In the genomic region with DNA sequence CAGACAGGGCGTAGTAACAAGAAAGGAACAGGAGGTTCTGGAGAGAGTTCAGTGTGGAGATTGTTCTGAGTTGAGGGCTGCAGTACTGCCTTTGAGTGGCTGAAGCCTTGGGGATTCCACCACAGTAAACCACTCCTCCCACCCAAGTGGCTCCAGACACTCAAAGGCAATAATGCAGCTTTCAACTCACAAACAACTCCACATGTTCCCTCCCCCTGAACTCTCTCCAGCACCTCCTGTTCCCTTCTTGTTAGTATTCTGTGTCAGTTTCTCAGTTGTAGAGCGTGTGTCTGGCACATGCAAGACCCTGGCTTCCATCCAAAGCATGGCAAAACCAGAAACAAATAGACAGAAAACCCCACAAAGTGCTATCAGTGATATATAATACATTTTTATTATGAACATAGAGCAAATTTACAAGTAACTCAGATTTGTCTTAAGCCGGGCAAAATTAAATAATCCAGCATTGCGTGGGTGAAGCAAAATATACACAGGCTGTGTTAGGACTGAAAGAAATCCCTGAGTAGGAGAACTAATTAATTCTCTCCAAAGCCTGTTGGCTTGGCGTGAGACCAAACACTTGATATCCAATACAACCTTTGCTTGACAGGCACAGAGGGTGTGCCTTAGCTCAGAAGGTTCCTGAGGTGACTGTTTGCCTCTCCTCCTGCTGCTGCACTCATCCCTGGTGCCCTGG, we compare ENCODE assay signal across 12 mouse cellular contexts. TPM values are rescaled to one million over a fixed set of nuclear protein-coding genes. Genes with fewer than 3 reads are reported as not detected.
DNase-seq lines count a peak whose midpoint lies in the region; ATAC-seq and TF ChIP-seq lines count a peak whose summit lies in the region.
"Not testable (repeated sequence)": the region's sequence is repeated elsewhere in the genome, so short reads cannot be mapped to it uniquely, and the experiment has no call there.
"Had no signal": no experiment of that assay in that cellular context is flagged by ENCODE, and none has a peak within 500 bp of the region (broad histone marks: within the 10 kb centered on the region; RNA-seq: fewer than 3 reads in every experiment).

No protein-coding gene starts in this region.

- not testable (repeated sequence) for H3K36me3 ChIP-seq in forebrain, postnatal 0 days (ENCODE audit: insufficient read depth); hindbrain, postnatal 0 days (ENCODE audit: insufficient read depth, low read length); midbrain, embryonic 14.5 days (ENCODE audit: control insufficient read depth, insufficient read depth, low read length)

- ATAC-seq in forebrain, postnatal 0 days: peak; percentile 94
- peak; percentile 73 for ATAC-seq in hindbrain, postnatal 0 days
- peak; percentile 46; the same call in 1 of the 2 replicates for ATAC-seq in midbrain, embryonic 14.5 days (ENCODE audit: low FRiP score, low TSS enrichment)

- intact Hi-C loops in left cerebral cortex, postnatal 14 days (cut with DNase I): not testable (repeated sequence)

- H3K27ac ChIP-seq in forebrain, postnatal 0 days (ENCODE audit: low read depth, low read length); hindbrain, postnatal 0 days; layer of hippocampus, adult 2 months; midbrain, embryonic 14.5 days (replicated peaks; ENCODE audit: low read depth, low read length): not testable (repeated sequence)

- not testable (repeated sequence) for H3K27me3 ChIP-seq in forebrain, postnatal 0 days (ENCODE audit: insufficient read depth, low read length); hindbrain, postnatal 0 days (ENCODE audit: insufficient read depth, low read length); midbrain, embryonic 14.5 days (ENCODE audit: control insufficient read depth, insufficient read depth, low read length)

- not testable (repeated sequence) for H3K9me3 ChIP-seq in forebrain, postnatal 0 days (ENCODE audit: low read length); hindbrain, postnatal 0 days (ENCODE audit: low read length); midbrain, embryonic 14.5 days (ENCODE audit: control insufficient read depth, low read length)

- not testable (repeated sequence) for H3K4me3 ChIP-seq in forebrain, postnatal 0 days (ENCODE audit: low read depth, low read length); hindbrain, postnatal 0 days (ENCODE audit: low read length); layer of hippocampus, adult 2 months; midbrain, embryonic 14.5 days (replicated peaks; ENCODE audit: low read depth, low read length)

- not testable (repeated sequence) for H3K4me2 ChIP-seq in forebrain, postnatal 0 days (ENCODE audit: low read depth); hindbrain, postnatal 0 days (ENCODE audit: low read depth, low read length); midbrain, embryonic 14.5 days (ENCODE audit: low read length)

- H3K4me1 ChIP-seq in forebrain, postnatal 0 days (ENCODE audit: insufficient read depth); hindbrain, postnatal 0 days (ENCODE audit: insufficient read depth, low read length); midbrain, embryonic 14.5 days (ENCODE audit: control insufficient read depth, insufficient read depth, low read length): not testable (repeated sequence)

- not testable (repeated sequence) for TF ChIP-seq CTCF in forebrain, postnatal 0 days (IDR thresholded peaks at IDR 0.05; ENCODE audit: low read depth); hindbrain, postnatal 0 days (IDR thresholded peaks at IDR 0.05; ENCODE audit: low read depth); layer of hippocampus, adult 2 months (conservative IDR thresholded peaks at IDR 0.05)

- H3K9ac ChIP-seq in forebrain, postnatal 0 days; hindbrain, postnatal 0 days (replicated peaks; ENCODE audit: low read length); midbrain, embryonic 14.5 days (replicated peaks; ENCODE audit: low read length): not testable (repeated sequence)

- 8% methylated on average over 4 of the region's 5 CpGs for WGBS in forebrain, postnatal 0 days
- 34% methylated on average over 4 of the region's 5 CpGs for WGBS in hindbrain, postnatal 0 days
- 57% methylated on average over 4 of the region's 5 CpGs for WGBS in midbrain, embryonic 14.5 days

- peak; percentile 55 for DNase-seq in adrenal gland, postnatal 14 days
- peak; percentile 58 to 67 for DNase-seq in cerebellum, postnatal 14 days
- DNase-seq in forebrain, postnatal 0 days: peak; percentile 71
- peak; percentile 66 for DNase-seq in hindbrain, postnatal 0 days (ENCODE audit: low spot score)
- DNase-seq in layer of hippocampus, adult 2 months (ENCODE audit: low spot score in 2 of 2): peak; percentile 53 to 77
- peak; percentile 24 to 77 for DNase-seq in left cerebral cortex, postnatal 14 days (ENCODE audit: low spot score in 2 of 2)
- DNase-seq in midbrain, embryonic 14.5 days: peak; percentile 59
- DNase-seq in right cerebral cortex, postnatal 25 days: peak; percentile 18

RNA-seq across cellular contexts. Expression of a gene that starts 15.9 kb away (rescaled TPM):
- 16.1 and 21.2 TPM in 2 replicates for total RNA-seq in adrenal gland, postnatal 14 days (2021)
- 0.24 and 0.31 TPM in 2 replicates for total RNA-seq in forebrain, postnatal 0 days (2014; rRNA removed)
- polyA plus RNA-seq in forebrain, postnatal 0 days (2015; fragmentation: Nextera tagmentation; extraction: Ambion mirVana): 0.75 and 1.4 TPM in 2 replicates
- total RNA-seq in hindbrain, postnatal 0 days (2014; rRNA removed): 0.32 and 1.2 TPM in 2 replicates
- polyA plus RNA-seq in hindbrain, postnatal 0 days (2015; fragmentation: Nextera tagmentation; extraction: Ambion mirVana): 0.93 and 1.2 TPM in 2 replicates
- total RNA-seq in layer of hippocampus, adult 2 months (2021): 1 to 10 TPM; 3.2 to 4.2 TPM
- 1 to 10 TPM; 2.9 to 3.0 TPM for total RNA-seq in left cerebral cortex, postnatal 14 days (2021)
- 0.24 and 0.63 TPM in 2 replicates for polyA plus RNA-seq in midbrain, embryonic 14.5 days (2014; fragmentation: Nextera tagmentation; extraction: Ambion mirVana)

RNA-seq across cellular contexts. Expression of a gene that starts 48.8 kb away (rescaled TPM):
- 0.53 TPM in 1 of 2 replicates, not detected in the other for total RNA-seq in adrenal gland, postnatal 14 days (2021)
- not detected in 2 replicates for total RNA-seq in forebrain, postnatal 0 days (2014; rRNA removed)
- polyA plus RNA-seq in forebrain, postnatal 0 days (2015; fragmentation: Nextera tagmentation; extraction: Ambion mirVana): 0.35 TPM in 1 of 2 replicates, not detected in the other
- not detected in 2 replicates for total RNA-seq in hindbrain, postnatal 0 days (2014; rRNA removed)
- 0.66 and 0.82 TPM in 2 replicates for polyA plus RNA-seq in hindbrain, postnatal 0 days (2015; fragmentation: Nextera tagmentation; extraction: Ambion mirVana)
- total RNA-seq in layer of hippocampus, adult 2 months (2021): not detected
- total RNA-seq in left cerebral cortex, postnatal 14 days (2021): not detected
- polyA plus RNA-seq in midbrain, embryonic 14.5 days (2014; fragmentation: Nextera tagmentation; extraction: Ambion mirVana): 0.29 TPM in 1 of 2 replicates, not detected in the other
- total RNA-seq: gastrocnemius, postnatal 14 days; hematopoietic stem cell, adult 5-6 weeks; megakaryocyte, adult 5-6 weeks had no signal
- polyA plus RNA-seq: heart, embryonic 12.5 days had no signal

Comparison
In these comparisons a context has a peak if more than half of its experiments do, and no peak if none do; other contexts are left out.
1. DNase-seq: peak in every context shown above with its lines; median percentile 71 in forebrain, postnatal 0 days; 66 in hindbrain, postnatal 0 days; 65 in layer of hippocampus, adult 2 months; 62 in cerebellum, postnatal 14 days; 59 in midbrain, embryonic 14.5 days; 55 in adrenal gland, postnatal 14 days; 50 in left cerebral cortex, postnatal 14 days; 18 in right cerebral cortex, postnatal 25 days.